Mouse (Mus musculus) left cerebral cortex, adult 8-10 months (tissue): ENCODE measurements at regions not wholly inside any gene's neighbourhood (a gene's known extent, or its start where the extent isn't known, plus 50 kb on each side); places are given as distances from the start of the nearest gene placed in this dataset.

Experiments
- DNase-seq, 2 experiments: peaks; one replicate each; pipeline ENCODE4 v3.0.0; 2022; ENCODE audit warnings: low spot score in 2 of 2

DNA sequence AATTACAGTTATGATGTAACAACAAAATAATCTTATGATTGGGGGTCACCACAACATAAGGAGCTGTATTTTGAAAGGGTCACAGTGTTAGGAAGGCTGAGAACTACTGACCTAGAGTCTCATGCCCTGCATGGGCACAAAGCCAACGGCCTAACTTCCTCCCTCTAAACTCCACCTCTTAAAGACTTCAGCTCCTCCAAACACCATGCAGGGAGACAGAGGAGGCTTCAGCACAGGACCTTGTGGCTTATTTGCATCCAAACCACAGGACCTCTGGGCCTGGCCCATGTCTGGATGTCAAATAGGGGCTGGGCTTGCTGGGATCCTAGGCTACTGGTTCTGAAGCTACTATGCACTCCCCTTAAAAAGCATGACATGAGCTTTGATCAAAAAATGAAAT, 294.7 kb upstream of the Kdm8 start:
- no peak for DNase-seq

DNA sequence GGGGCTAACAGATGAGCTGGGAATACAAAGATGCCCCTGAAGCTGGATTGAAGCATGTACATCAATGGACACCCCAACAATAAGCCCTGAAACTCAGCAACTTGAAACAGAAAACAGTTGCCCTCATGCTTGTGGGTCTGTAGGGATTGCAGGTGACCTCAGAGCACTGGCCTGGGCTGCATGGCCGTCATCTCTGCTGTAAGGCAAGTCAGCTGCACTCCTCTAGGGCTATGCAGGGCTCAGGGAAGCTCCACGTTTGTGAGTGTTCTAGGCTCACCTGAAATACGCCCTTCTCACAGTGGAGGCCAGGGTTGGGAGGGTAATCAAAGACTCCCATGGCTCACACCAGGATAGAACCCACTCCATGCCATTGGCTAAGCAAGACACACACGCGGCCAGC, 292.2 kb upstream of the Kdm8 start:
- no peak for DNase-seq

GRCm38 (mm10) chr7:125155291-125155690, 289.2 kb upstream of the Kdm8 start:
- DNase-seq: no peak

- DNase-seq: no peak
These were observed 277.6 kb upstream of the Kdm8 start for GRCm38 (mm10) chr7:125166881-125167351.

GRCm38 (mm10) chr7:125167666-125168065, 276.8 kb upstream of the Kdm8 start:
- no peak for DNase-seq

GRCm38 (mm10) chr7:125181548-125181947, 262.9 kb upstream of the Kdm8 start:
- peak; percentile 45 to 66 for DNase-seq

DNA sequence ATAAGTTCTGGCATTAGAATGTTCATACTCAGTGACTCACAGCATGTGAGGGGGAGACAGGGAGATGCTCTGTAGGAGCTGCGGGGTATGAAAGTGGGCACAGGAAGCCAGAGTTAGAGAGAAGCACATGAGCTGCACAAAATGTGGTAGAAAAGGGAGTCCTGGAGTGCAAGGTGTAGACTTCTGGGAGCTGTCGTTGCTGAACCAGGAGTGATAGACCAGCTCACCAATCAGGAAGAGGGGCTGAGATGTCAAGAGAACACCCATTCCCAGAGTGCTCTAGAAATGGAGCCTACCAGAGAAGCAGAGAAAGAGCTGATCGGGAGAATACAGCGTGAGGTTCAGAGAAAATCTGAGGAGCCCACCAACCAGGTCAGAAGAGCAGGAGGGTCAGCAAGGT, 262.2 kb upstream of the Kdm8 start:
- peak; percentile 25 to 37 for DNase-seq

- DNase-seq: peak in 1 of 2 experiments; percentile 9
These were observed 261.5 kb upstream of the Kdm8 start for GRCm38 (mm10) chr7:125183011-125183410.

DNA sequence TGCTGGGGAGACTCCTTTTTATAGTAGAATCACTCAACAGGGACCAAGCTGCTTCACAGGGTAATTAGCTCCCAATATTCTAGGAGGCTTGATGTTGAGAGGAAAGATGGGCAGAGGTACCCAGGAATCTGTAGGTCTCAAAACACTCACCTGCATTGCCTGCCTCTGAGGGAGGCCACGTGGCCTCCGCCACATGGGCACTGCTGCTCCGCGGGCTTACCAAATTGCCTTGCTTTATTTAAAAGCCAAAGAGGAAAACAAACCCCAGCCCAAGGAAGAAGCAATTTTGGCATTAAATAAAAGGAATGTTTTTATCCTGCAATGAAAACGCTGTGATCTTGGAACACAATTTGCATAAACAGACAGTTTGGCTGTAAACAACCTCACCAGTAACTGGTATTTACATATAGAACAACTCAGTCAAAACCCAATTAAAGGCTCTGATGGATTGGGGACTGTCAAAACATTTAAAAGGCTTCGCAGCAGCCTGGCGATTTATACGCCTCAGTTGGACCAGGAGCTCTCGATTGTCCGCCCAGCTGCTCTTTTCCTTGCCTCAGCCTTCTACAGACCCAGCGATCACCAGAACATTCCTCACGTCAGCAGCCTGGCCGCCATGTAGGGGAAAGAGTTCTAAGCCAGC, 259.3 kb upstream of the Kdm8 start:
- DNase-seq: no peak

- DNase-seq: no peak
These were observed 257.3 kb upstream of the Kdm8 start for GRCm38 (mm10) chr7:125187011-125187740.

DNA sequence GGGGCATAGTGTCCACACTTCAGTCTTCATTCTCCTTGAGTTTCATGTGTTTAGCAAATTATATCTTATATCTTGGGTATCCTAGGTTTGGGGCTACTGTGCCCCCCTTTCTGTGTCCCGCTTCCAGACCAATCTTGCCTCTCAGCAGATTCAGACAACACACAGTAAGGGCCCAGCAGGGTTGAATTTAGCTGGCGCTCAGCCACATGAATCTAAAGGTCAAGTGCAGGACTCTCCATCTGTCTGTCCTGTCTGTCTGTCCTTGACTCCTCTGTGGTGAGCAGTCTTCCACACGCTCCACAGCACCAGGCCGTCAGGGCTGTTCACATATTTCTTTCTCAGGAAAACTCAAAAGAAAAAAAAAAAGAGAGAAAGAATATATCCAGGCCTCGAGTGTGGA, 255.5 kb upstream of the Kdm8 start:
- no peak for DNase-seq

DNA sequence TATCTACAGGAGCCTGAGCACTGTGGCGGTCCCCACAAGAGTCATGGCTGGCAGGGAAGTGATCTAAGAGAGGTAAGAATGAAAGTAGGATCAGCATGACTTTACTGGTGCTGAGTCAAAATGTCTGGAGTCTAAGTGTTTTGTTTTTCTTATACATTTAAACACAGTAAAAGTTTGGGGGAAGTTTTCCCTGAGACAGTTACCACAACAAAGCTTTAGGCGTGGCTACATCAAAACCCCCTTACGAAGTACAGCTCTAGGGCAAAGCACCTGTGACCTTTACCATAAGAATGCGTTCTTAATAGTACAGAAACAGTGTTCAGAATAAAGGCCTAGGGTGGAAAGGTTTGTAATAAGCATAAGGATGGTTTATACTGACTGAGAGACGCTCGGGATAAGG, 254.4 kb upstream of the Kdm8 start:
- no peak for DNase-seq

DNA sequence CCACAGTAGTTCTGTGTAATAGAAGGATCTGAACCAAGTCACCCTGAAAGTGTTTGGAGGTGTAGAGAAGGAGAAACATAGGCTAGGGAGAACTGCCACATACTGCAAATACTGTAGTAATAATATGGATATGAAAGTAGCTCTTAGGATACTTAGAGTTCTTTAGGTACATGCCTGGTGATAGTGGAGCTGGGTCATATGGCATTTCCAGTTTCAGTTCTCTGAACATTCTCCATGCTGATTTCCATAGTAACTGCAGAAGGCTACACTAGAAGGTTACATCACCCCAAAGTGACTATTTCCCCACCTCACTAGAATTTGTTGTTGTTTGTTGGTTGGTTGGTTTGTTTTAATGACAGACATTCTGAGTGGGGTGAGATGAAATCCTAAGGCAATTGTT, 253.2 kb upstream of the Kdm8 start:
- DNase-seq: no peak

DNA sequence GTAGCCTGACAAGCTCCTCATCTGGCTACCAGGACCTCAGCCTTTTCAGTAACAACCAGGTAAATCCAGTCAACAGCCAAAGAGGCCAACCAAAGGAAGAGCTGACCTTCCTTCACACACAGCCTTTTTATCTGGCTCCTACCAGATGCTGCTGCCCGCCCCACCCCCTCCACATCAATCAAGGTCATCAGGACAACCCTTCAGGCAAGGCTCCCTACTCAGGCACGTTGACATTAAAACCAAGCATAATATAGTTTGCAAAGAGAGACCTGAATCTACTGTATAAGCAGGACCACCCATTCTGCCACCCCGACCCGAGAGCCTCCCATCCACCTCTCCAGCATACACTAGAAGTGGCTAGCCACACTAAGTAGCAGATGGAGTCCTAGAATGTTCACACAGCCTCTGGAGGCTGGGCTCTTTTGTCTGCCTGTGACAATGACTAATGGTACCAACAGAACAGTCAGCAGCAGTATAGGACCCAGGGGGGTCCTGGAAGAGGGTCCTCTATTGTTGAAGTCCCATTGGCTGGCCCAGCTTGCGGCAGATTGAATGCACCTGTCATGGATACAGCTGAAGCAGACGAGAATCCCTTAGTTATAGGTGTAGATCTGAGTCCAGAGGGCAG, 233.0 kb upstream of the Kdm8 start:
- DNase-seq: no peak

GRCm38 (mm10) chr7:125214036-125214435, 230.4 kb upstream of the Kdm8 start:
- no peak for DNase-seq

GRCm38 (mm10) chr7:125217630-125218029, 226.8 kb upstream of the Kdm8 start:
- DNase-seq: no peak

- DNase-seq: no peak
These were observed 221.8 kb upstream of the Kdm8 start for GRCm38 (mm10) chr7:125222684-125223083.

- no peak for DNase-seq
These were observed 209.6 kb upstream of the Kdm8 start for GRCm38 (mm10) chr7:125234911-125235310.

DNA sequence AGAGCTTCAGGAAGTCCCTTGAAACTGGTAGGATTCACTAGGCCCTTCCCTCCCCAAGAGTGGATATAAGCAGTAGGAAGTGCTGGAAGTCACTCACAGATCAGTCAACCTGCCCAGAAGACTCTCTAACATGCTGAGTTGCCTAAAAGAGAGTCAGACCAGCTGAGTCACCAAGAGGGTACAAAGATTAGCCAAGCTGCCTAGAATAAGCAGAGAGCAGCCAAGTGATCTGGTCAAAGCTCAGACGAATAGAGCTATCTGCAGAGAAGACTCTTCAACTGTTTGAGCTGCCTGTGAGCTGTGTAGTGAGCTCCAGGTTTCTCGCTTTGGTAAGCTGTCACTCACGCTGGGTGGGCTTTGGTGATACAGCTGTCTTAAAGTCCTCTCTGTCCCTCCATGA, 207.4 kb upstream of the Kdm8 start:
- no peak for DNase-seq

DNA sequence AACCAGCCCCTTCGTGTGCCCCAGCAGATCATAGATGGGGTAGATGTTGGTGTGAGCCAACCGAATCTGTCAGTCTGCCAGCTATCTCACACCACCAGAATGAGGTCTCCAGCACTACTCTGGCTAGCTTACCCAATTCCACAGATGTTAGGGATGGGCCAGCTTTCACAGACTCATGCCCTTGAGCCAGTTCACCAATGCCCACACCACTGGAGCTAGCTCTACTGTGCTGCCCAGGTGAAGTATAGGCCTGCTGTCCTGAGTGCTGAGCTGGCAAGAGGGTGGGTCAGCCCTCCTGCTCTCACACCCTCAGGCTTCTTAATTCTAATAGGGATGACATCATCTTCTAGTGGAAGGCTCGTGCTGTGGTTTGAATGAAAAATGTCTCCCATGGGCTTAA, 201.5 kb upstream of the Kdm8 start:
- DNase-seq: no peak

DNA sequence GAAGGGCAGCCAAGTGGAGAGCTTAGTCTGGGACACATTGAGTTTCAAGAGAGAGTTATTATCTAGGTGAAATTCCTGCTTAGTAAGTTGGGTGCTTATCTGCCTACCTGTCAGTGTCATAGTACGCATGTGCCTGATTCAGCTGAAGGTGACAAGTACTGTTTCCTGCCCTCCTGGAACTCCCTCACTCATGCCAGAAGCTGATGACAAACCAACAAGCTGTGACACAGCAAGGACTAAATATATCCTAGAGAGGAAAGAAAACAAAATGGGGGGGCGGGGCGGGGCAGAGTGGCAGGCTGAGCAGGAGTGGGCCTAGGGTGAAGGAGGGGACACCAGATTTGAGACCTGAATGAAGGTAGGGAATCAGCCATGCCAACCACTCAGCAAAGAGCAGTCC, 196.1 kb upstream of the Kdm8 start:
- DNase-seq: no peak

DNA sequence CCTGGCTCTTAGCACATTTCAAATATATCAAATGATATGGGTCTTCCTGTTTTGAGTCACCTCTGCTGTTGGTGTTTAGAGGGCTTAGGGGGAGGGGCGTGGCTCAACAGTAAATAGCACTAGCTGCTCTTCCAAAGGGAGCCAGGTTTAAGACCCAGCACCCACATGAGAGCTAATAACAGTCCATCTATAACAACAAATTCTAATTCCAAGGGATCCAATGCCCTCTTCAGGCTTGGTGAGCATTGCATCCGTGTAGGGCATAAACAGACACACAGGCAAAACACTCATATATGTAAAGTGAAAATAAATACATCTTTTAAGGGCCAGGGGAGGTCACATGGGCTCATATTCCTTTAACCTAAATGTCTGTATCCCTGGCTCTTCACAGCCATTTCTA, 194.1 kb upstream of the Kdm8 start:
- no peak for DNase-seq
